Mouse (Mus musculus) spleen, adult 2 months (tissue): ENCODE measurements around the gene Rnf144a. TPM values are rescaled to one million over a fixed set of nuclear protein-coding genes. Genes with fewer than 3 reads are reported as not detected.

Experiments used
- DNase-seq, 2 experiments: peaks; one replicate each; pipeline versions ENCODE4 v3.0.0 to v3.0.0-alpha.2; 2012 to 2021; ENCODE audit warnings: low spot score in 2 of 2, low read depth in 1 of 2
- H3K27ac ChIP-seq: fragments of 200-500 bp; 2 replicates; pipeline ENCODE4 v1.5.1; 2012; ENCODE audit warnings: low read length, inconsistent platforms; ENCODE audit not compliant: insufficient read depth
- H3K27me3 ChIP-seq: fragments of 200-500 bp; 2 replicates; pipeline ENCODE4 v1.6.1; 2012; ENCODE audit warnings: mild to moderate bottlenecking, moderate library complexity, low read length, inconsistent platforms; ENCODE audit not compliant: control insufficient read depth, insufficient read depth
- H3K36me3 ChIP-seq: fragments of 200-500 bp; 2 replicates; pipeline ENCODE4 v1.6.1; 2012; ENCODE audit warnings: mild to moderate bottlenecking, low read length, inconsistent platforms; ENCODE audit not compliant: control insufficient read depth, insufficient read depth
- H3K4me1 ChIP-seq: fragments of 200-500 bp; 2 replicates; pipeline ENCODE4 v1.6.1; 2011; ENCODE audit warnings: inconsistent platforms; ENCODE audit not compliant: control insufficient read depth, insufficient read depth, insufficient read length
- H3K4me3 ChIP-seq: fragments of 200-500 bp; 2 replicates; pipeline ENCODE4 v1.5.1; 2011; ENCODE audit warnings: mild to moderate bottlenecking, inconsistent platforms; ENCODE audit not compliant: insufficient read depth, insufficient read length; ENCODE audit errors: extremely low read depth
- CTCF ChIP-seq: fragments of 200-500 bp; IDR thresholded peaks from 2 replicates; pipeline ENCODE4 v1.5.1; 2011; ENCODE audit warnings: mild to moderate bottlenecking, inconsistent platforms; ENCODE audit not compliant: insufficient read depth, insufficient read length, insufficient replicate concordance; ENCODE audit errors: extremely low read depth
- POLR2A ChIP-seq: fragments of 200-500 bp; IDR thresholded peaks from 2 replicates; pipeline ENCODE4 v1.6.1; 2011; ENCODE audit warnings: low read depth, low read length, inconsistent platforms
- WGBS: fragments of 180-500 bp; shearing (Covaris S2); methylation state at CpG from one replicate; pipeline ENCODE4 v1.1.7; 2018; 5-methylcytosine and 5-hydroxymethylcytosine counted together
- polyA plus RNA-seq: library from polyadenylated mRNA; depleted of rRNA; stranded (reverse); fragments of >200 nt; gene quantifications from 2 replicates; pipeline ENCODE4 v1.2.3, GENCODE M21; 2012

Rnf144a gene
- polyA plus RNA-seq, 1 experiment: 17.7 TPM

DNA sequence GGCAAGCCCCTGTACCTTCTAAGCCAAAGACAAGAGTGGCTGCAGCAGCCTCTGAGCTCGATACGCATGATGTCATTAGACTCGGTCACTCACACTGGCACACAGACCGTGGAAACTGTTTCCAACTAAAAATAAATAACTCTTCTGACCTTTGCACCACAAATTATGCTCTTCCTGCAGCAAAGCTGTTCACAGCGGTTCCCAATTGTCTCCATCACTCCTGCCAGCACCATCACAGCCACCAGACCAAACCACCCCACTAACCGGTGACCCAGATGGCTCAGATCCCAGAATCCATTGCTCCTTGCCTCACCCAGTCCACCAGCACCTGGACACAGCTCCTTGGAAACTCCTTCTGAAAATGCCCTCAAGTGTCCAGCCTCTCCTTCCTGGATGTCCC lies 27.5 kb downstream of the Rnf144a start:
- Histone ChIP-seq H3K36me3 (peaks cover 11% of the 10 kb centered on the region; the same call in 1 of the 2 replicates), H3K27ac (no peak overlapping the region), H3K4me1 (peaks cover 1% of the 10 kb centered on the region; the same call in 1 of the 2 replicates), H3K27me3 (no peaks in the 10 kb centered on the region), H3K4me3 (no peak overlapping the region)
- no peak for TF ChIP-seq CTCF
- no peak for TF ChIP-seq POLR2A
- WGBS: 82% methylated on average over 6 of the region's 6 CpGs
- DNase-seq: no peak

DNA sequence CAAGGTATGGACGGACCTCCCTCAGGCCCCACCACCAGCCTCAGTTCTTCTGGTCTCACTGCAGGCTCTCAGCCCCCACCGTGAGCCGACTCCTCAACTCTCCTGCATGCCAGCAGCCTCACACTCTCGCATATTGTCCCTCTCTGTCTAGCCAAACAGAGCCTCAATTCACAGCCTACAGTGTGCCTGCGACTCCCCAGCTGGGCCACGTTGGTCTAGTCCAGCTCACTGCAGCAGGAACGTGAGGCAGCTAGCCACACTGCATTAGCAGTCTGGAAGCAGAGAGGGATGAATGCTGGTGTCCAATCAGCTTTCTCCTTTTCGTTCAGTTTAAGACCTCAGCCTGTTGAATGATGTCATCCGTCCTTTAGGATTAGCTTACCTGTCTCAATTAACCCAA lies 28.1 kb downstream of the Rnf144a start:
- DNase-seq: no peak
- Histone ChIP-seq H3K27ac (no peak overlapping the region), H3K36me3 (peaks cover 11% of the 10 kb centered on the region; the same call in 1 of the 2 replicates), H3K4me1 (peaks cover 3% of the 10 kb centered on the region; the same call in 1 of the 2 replicates), H3K4me3 (no peak overlapping the region), H3K27me3 (no peaks in the 10 kb centered on the region)
- WGBS: 92% methylated on average over 9 of the region's 9 CpGs
- TF ChIP-seq CTCF: no peak
- TF ChIP-seq POLR2A: no peak

DNA sequence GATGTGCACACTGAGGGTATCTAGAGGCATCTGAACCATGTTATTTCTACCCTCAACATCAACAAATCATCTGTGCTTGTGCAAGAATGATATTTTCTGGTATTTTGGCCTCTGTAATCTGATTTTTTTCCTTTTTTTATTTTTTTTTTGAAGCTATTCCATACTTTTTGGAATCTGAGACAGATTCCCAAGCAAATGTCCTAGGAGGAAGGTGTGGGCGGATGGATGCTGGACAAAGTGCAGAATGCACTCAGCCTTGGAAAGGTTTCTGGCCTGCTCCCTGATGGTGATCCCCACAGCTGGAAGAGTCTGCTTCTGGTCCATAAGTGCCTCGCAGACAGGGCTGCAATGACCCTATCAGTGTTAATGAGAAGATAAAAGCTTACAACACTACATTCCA lies 28.9 kb downstream of the Rnf144a start:
- no peak for DNase-seq
- peaks cover 11% of the 10 kb centered on the region; the same call in 1 of the 2 replicates for H3K36me3 ChIP-seq
- no peak overlapping the region for H3K27ac ChIP-seq
- no peaks in the 10 kb centered on the region for H3K27me3 ChIP-seq
- H3K4me3 ChIP-seq: no peak overlapping the region
- no peak for TF ChIP-seq CTCF
- no peak for TF ChIP-seq POLR2A
- 87% methylated on average over 2 of the region's 2 CpGs for WGBS
- peaks cover 3% of the 10 kb centered on the region; the same call in 1 of the 2 replicates for H3K4me1 ChIP-seq

DNA sequence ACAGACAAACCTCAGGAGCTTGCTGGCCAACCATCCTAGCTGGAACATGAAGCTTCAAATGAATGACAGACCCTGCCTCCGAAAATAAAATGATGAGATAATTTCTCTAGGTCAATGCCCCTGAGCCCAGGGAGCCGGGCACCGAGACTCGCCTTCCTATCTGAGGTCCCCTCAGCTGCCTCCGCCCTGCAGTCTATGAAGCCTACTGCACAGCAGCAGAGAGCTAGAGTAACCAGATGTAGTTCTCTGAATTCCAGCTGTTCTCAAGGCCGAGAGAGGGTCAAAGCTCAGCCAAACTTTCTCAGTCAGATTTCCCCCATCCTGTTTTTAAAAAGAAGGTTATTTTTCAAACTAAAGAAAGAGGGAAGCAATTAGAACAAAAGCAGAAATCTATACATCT lies 29.3 kb downstream of the Rnf144a start:
- Histone ChIP-seq H3K4me3 (no peak overlapping the region), H3K36me3 (peaks cover 11% of the 10 kb centered on the region; the same call in 1 of the 2 replicates), H3K27me3 (no peaks in the 10 kb centered on the region), H3K27ac (no peak overlapping the region), H3K4me1 (0 out of 2 replicates have a peak, but pooled peaks cover 3% of the 10 kb centered on the region)
- 89% methylated on average over 6 of the region's 6 CpGs for WGBS
- no peak for DNase-seq
- TF ChIP-seq CTCF: no peak

DNA sequence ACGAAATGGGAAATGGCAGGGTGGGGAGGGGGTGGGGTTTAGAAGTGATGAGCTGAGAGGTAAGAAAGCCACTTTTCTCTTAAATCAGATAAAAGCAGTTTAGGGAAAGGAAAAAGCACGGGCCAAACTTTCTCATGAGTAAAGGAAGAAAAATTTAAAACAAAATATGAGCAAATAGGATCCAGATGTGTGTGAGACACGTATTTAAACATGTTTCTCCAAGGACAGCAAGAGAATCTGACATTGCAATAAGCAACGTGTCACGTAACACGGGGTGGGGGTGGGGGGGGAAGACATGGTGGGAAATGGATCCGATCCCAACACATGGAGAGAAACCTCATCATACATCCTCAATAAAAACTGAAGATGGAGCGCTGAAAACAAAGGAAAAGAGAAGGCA lies 33.3 kb downstream of the Rnf144a start:
- 0 out of 2 replicates have a peak, but pooled peaks cover 3% of the 10 kb centered on the region for H3K4me1 ChIP-seq
- no peak overlapping the region for H3K27ac ChIP-seq
- TF ChIP-seq CTCF (no peak), POLR2A (no peak)
- no peaks in the 10 kb centered on the region for H3K27me3 ChIP-seq
- no peak for DNase-seq
- H3K4me3 ChIP-seq: no peak overlapping the region
- peaks cover 5% of the 10 kb centered on the region; the same call in 1 of the 2 replicates for H3K36me3 ChIP-seq
- WGBS: 91% methylated on average over 8 of the region's 8 CpGs

DNA sequence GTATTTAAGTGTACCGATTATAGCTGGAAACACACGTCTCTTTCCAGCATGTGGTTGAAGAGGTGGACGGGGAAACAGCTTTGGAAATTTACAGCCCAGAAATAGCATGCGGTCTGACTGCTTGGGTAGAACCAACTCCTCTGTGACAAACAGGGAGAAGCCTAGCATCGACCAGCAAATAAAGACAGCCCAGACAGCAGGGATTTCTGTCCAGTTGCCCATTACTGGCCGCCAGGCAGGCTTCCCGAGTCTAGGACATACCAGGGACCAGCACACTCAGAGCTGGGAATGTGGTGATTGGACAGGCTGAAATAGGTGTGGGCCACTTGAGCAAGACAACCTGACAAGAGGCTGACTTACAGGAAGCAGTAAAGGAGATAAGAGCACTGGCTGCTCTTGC lies 35.3 kb downstream of the Rnf144a start:
- TF ChIP-seq POLR2A (no peak), CTCF (no peak)
- Histone ChIP-seq H3K4me3 (no peak overlapping the region), H3K36me3 (no peaks in the 10 kb centered on the region), H3K4me1 (0 out of 2 replicates have a peak, but pooled peaks cover 3% of the 10 kb centered on the region), H3K27ac (no peak overlapping the region), H3K27me3 (no peaks in the 10 kb centered on the region)
- WGBS: 91% methylated on average over 7 of the region's 7 CpGs
- DNase-seq: no peak

DNA sequence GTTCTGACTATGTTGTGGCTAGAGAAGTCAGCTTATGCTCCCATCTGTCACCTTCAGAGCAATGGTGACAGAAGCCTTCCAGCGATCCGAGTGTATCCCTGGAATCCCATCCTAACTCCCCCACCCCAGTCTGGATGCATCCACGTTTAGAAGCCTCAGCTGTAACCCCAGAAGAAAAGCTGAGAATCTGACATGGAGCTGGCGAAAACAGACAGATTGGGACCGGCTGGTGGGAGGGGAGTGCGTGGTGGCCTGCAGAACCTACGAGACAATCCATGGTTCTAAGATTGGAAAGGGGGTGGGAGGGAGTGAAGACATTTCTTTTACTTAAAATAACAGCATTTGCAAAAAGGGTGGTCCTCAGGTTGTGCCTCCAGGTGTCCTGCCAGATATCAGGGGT lies 37.4 kb downstream of the Rnf144a start:
- 0 out of 2 replicates have a peak, but pooled peaks cover 3% of the 10 kb centered on the region for H3K4me1 ChIP-seq
- no peaks in the 10 kb centered on the region for H3K27me3 ChIP-seq
- H3K36me3 ChIP-seq: no peaks in the 10 kb centered on the region
- DNase-seq: no peak
- no peak overlapping the region for H3K4me3 ChIP-seq
- no peak overlapping the region for H3K27ac ChIP-seq
- TF ChIP-seq CTCF (no peak), POLR2A (no peak)
- WGBS: 92% methylated on average over 7 of the region's 7 CpGs
